Mouse (Mus musculus): ENCODE measurements at regions not wholly inside any gene's neighbourhood (a gene's known extent, or its start where the extent isn't known, plus 50 kb on each side); places are given as distances from the start of the nearest gene placed in this dataset.

GRCm38 (mm10) chr2:75418689-75419088, 240.4 kb upstream of the Hnrnpa3 start:
- H3K36me3 ChIP-seq (ENCODE audit: control insufficient read depth, insufficient read depth, low read length): no peaks in the 10 kb centered on the region
- no peak overlapping the region for H3K9ac ChIP-seq (ENCODE audit: low read depth, low read length)
- H3K4me3 ChIP-seq (ENCODE audit: low read length): no peak overlapping the region
- no peaks in the 10 kb centered on the region for H3K9me3 ChIP-seq (ENCODE audit: control insufficient read depth, low read length)
- no peaks in the 10 kb centered on the region; the same call in 1 of the 2 replicates for H3K4me1 ChIP-seq (ENCODE audit: control insufficient read depth, insufficient read depth, low read length)
- 79% methylated on average over 2 of the region's 2 CpGs for WGBS
- no peaks in the 10 kb centered on the region for H3K27me3 ChIP-seq (ENCODE audit: control insufficient read depth, insufficient read depth, low read length)
- ATAC-seq (ENCODE audit: low FRiP score, low TSS enrichment): no peak
- no peak overlapping the region for H3K4me2 ChIP-seq (replicated peaks; ENCODE audit: low read depth, low read length)
- H3K27ac ChIP-seq (ENCODE audit: low read depth, low read length): no peak overlapping the region

- Histone ChIP-seq H3K36me3 (ENCODE audit: control insufficient read depth, insufficient read depth, low read length) (no peaks in the 10 kb centered on the region), H3K4me3 (ENCODE audit: low read length) (no peak overlapping the region), H3K27me3 (ENCODE audit: control insufficient read depth, insufficient read depth, low read length) (no peaks in the 10 kb centered on the region), H3K27ac (ENCODE audit: low read depth, low read length) (no peak overlapping the region), H3K4me1 (ENCODE audit: control insufficient read depth, insufficient read depth, low read length) (no peaks in the 10 kb centered on the region; the same call in 1 of the 2 replicates), H3K9me3 (ENCODE audit: control insufficient read depth, low read length) (no peaks in the 10 kb centered on the region), H3K4me2 (replicated peaks; ENCODE audit: low read depth, low read length) (no peak overlapping the region), H3K9ac (ENCODE audit: low read depth, low read length) (no peak overlapping the region)
- 96% methylated on average over 1 of the region's 1 CpGs for WGBS
- ATAC-seq (ENCODE audit: low FRiP score, low TSS enrichment): no peak
Measured at GRCm38 (mm10) chr2:75419142-75419541, 239.9 kb upstream of the Hnrnpa3 start.

GRCm38 (mm10) chr2:75422798-75423685, 236.0 kb upstream of the Hnrnpa3 start:
- H3K27me3 ChIP-seq (ENCODE audit: control insufficient read depth, insufficient read depth, low read length): no peaks in the 10 kb centered on the region
- no peaks in the 10 kb centered on the region for H3K36me3 ChIP-seq (ENCODE audit: control insufficient read depth, insufficient read depth, low read length)
- H3K9me3 ChIP-seq (ENCODE audit: control insufficient read depth, low read length): no peaks in the 10 kb centered on the region
- 56% methylated on average over 20 of the region's 20 CpGs for WGBS
- no peak overlapping the region for H3K27ac ChIP-seq (ENCODE audit: low read depth, low read length)
- H3K4me1 ChIP-seq (ENCODE audit: control insufficient read depth, insufficient read depth, low read length): peaks cover 10% of the 10 kb centered on the region; the same call in 1 of the 2 replicates
- H3K9ac ChIP-seq (ENCODE audit: low read depth, low read length): no peak overlapping the region
- H3K4me2 ChIP-seq (replicated peaks; ENCODE audit: low read depth, low read length): no peak overlapping the region
- ATAC-seq (ENCODE audit: low FRiP score, low TSS enrichment): no peak
- H3K4me3 ChIP-seq (ENCODE audit: low read length): no peak overlapping the region

GRCm38 (mm10) chr2:75423872-75424271, 235.2 kb upstream of the Hnrnpa3 start:
- Histone ChIP-seq H3K4me1 (ENCODE audit: control insufficient read depth, insufficient read depth, low read length) (peaks cover 10% of the 10 kb centered on the region; the same call in 1 of the 2 replicates), H3K4me3 (ENCODE audit: low read length) (no peak overlapping the region), H3K9ac (ENCODE audit: low read depth, low read length) (no peak overlapping the region), H3K36me3 (ENCODE audit: control insufficient read depth, insufficient read depth, low read length) (no peaks in the 10 kb centered on the region), H3K27ac (ENCODE audit: low read depth, low read length) (no peak overlapping the region), H3K4me2 (replicated peaks; ENCODE audit: low read depth, low read length) (peak overlapping the region; percentile 9; the same call in 1 of the 2 replicates), H3K9me3 (ENCODE audit: control insufficient read depth, low read length) (no peaks in the 10 kb centered on the region), H3K27me3 (ENCODE audit: control insufficient read depth, insufficient read depth, low read length) (no peaks in the 10 kb centered on the region)
- 7% methylated on average over 5 of the region's 5 CpGs for WGBS
- ATAC-seq (ENCODE audit: low FRiP score, low TSS enrichment): 0 out of 2 replicates have a peak, but pooled peaks have one; percentile 43

- Histone ChIP-seq H3K9ac (ENCODE audit: low read depth, low read length) (no peak overlapping the region), H3K9me3 (ENCODE audit: control insufficient read depth, low read length) (no peaks in the 10 kb centered on the region), H3K27ac (ENCODE audit: low read depth, low read length) (no peak overlapping the region), H3K4me3 (ENCODE audit: low read length) (no peak overlapping the region), H3K36me3 (ENCODE audit: control insufficient read depth, insufficient read depth, low read length) (no peaks in the 10 kb centered on the region), H3K27me3 (ENCODE audit: control insufficient read depth, insufficient read depth, low read length) (no peaks in the 10 kb centered on the region), H3K4me1 (ENCODE audit: control insufficient read depth, insufficient read depth, low read length) (peaks cover 10% of the 10 kb centered on the region; the same call in 1 of the 2 replicates), H3K4me2 (replicated peaks; ENCODE audit: low read depth, low read length) (peak overlapping the region; percentile 9; the same call in 1 of the 2 replicates)
- 26% methylated on average over 7 of the region's 7 CpGs for WGBS
- no peak for ATAC-seq (ENCODE audit: low FRiP score, low TSS enrichment)
Measured at GRCm38 (mm10) chr2:75424363-75424762, 234.7 kb upstream of the Hnrnpa3 start.

GRCm38 (mm10) chr2:75424911-75425310, 234.2 kb upstream of the Hnrnpa3 start:
- no peak overlapping the region for H3K4me3 ChIP-seq (ENCODE audit: low read length)
- no peak overlapping the region for H3K27ac ChIP-seq (ENCODE audit: low read depth, low read length)
- no peak overlapping the region for H3K9ac ChIP-seq (ENCODE audit: low read depth, low read length)
- no peaks in the 10 kb centered on the region for H3K36me3 ChIP-seq (ENCODE audit: control insufficient read depth, insufficient read depth, low read length)
- H3K4me1 ChIP-seq (ENCODE audit: control insufficient read depth, insufficient read depth, low read length): peaks cover 10% of the 10 kb centered on the region; the same call in 1 of the 2 replicates
- ATAC-seq (ENCODE audit: low FRiP score, low TSS enrichment): no peak
- H3K27me3 ChIP-seq (ENCODE audit: control insufficient read depth, insufficient read depth, low read length): no peaks in the 10 kb centered on the region
- no peaks in the 10 kb centered on the region for H3K9me3 ChIP-seq (ENCODE audit: control insufficient read depth, low read length)
- no peak overlapping the region for H3K4me2 ChIP-seq (replicated peaks; ENCODE audit: low read depth, low read length)
- 53% methylated on average over 14 of the region's 14 CpGs for WGBS

- WGBS: 14% methylated on average over 7 of the region's 7 CpGs
- Histone ChIP-seq H3K4me3 (ENCODE audit: low read length) (no peak overlapping the region), H3K9ac (ENCODE audit: low read depth, low read length) (no peak overlapping the region), H3K4me1 (ENCODE audit: control insufficient read depth, insufficient read depth, low read length) (peaks cover 10% of the 10 kb centered on the region; the same call in 1 of the 2 replicates), H3K27me3 (ENCODE audit: control insufficient read depth, insufficient read depth, low read length) (no peaks in the 10 kb centered on the region), H3K36me3 (ENCODE audit: control insufficient read depth, insufficient read depth, low read length) (no peaks in the 10 kb centered on the region), H3K9me3 (ENCODE audit: control insufficient read depth, low read length) (no peaks in the 10 kb centered on the region), H3K4me2 (replicated peaks; ENCODE audit: low read depth, low read length) (no peak overlapping the region), H3K27ac (ENCODE audit: low read depth, low read length) (no peak overlapping the region)
- ATAC-seq (ENCODE audit: low FRiP score, low TSS enrichment): no peak
Measured at GRCm38 (mm10) chr2:75425384-75425783, 233.7 kb upstream of the Hnrnpa3 start.

GRCm38 (mm10) chr2:75425791-75426190, 233.3 kb upstream of the Hnrnpa3 start:
- no peak for ATAC-seq (ENCODE audit: low FRiP score, low TSS enrichment)
- Histone ChIP-seq H3K4me3 (ENCODE audit: low read length) (no peak overlapping the region), H3K27me3 (ENCODE audit: control insufficient read depth, insufficient read depth, low read length) (no peaks in the 10 kb centered on the region), H3K27ac (ENCODE audit: low read depth, low read length) (no peak overlapping the region), H3K9ac (ENCODE audit: low read depth, low read length) (no peak overlapping the region), H3K36me3 (ENCODE audit: control insufficient read depth, insufficient read depth, low read length) (no peaks in the 10 kb centered on the region), H3K9me3 (ENCODE audit: control insufficient read depth, low read length) (no peaks in the 10 kb centered on the region), H3K4me2 (replicated peaks; ENCODE audit: low read depth, low read length) (no peak overlapping the region), H3K4me1 (ENCODE audit: control insufficient read depth, insufficient read depth, low read length) (peaks cover 10% of the 10 kb centered on the region; the same call in 1 of the 2 replicates)
- WGBS: 41% methylated on average over 9 of the region's 9 CpGs

- Histone ChIP-seq H3K4me1 (ENCODE audit: control insufficient read depth, insufficient read depth, low read length) (peaks cover 10% of the 10 kb centered on the region; the same call in 1 of the 2 replicates), H3K9me3 (ENCODE audit: control insufficient read depth, low read length) (no peaks in the 10 kb centered on the region), H3K36me3 (ENCODE audit: control insufficient read depth, insufficient read depth, low read length) (no peaks in the 10 kb centered on the region), H3K4me2 (replicated peaks; ENCODE audit: low read depth, low read length) (no peak overlapping the region), H3K27ac (ENCODE audit: low read depth, low read length) (no peak overlapping the region), H3K27me3 (ENCODE audit: control insufficient read depth, insufficient read depth, low read length) (no peaks in the 10 kb centered on the region), H3K4me3 (ENCODE audit: low read length) (no peak overlapping the region), H3K9ac (ENCODE audit: low read depth, low read length) (no peak overlapping the region)
- 96% methylated on average over 4 of the region's 4 CpGs for WGBS
- no peak for ATAC-seq (ENCODE audit: low FRiP score, low TSS enrichment)
Measured at GRCm38 (mm10) chr2:75427936-75428458, 231.1 kb upstream of the Hnrnpa3 start.
